Mouse (Mus musculus): ENCODE measurements around the gene Dlg2.

The Dlg2 gene

DNA sequence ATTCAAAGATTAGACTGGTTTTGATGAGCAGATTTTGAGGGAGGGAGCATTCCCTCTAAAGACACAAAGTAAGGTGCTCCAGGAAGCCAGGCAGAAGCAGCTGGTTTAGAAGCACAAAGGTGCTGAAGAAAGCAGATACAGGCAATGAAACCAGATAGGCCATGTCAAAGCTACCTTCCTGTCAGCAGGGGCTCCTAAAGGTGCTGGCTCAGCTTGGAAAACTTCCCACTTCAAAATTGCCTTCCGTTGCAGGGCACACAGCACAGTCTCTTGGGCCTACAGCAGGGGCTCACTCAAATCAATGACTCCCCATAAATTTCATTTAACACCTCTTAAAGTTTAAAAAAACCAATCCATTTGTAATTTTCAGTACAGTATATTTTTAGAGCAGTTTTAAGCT is 1843.0 kb downstream of the Dlg2 start:
- peak in 1 of 2 experiments; percentile 2 for DNase-seq

DNA sequence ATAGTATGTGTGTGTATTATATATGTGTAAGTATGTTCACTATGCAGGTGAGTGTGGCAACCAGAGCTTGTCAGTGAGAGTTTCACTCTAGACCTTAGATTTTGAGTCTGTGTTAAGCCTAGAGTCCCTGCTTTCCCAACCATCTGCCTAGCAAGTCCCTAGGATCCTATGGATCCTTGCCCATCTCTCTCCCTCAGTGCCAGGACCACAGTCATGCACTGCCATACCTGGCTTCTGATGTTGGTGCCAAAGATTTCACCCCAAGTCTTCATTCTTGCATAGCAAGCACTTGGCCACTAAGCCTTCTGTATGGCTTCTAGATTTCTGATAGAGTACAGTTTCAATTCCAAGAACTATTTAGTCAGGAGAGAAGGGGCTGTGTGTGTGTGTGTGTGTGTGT is 1843.7 kb downstream of the Dlg2 start:
- no peak for DNase-seq

DNA sequence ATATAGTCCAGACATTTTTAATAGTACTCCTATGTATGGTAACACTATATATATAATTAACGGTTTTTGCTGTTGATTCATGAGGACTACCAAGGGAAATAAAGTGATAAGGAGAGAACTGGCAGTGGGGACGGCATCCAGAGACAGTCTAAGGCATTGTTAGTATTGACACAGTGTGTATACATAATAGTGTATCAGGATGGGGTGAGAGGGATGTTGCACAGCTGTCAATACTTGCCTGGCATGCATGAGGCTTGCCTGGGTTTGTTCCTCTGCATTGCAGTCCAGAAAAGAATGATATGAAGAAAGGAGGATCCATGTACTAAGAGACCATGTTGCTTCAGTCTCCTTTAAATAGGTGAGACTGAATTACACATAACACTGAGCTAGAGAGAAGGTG is 1845.3 kb downstream of the Dlg2 start:
- no peak for DNase-seq

DNA sequence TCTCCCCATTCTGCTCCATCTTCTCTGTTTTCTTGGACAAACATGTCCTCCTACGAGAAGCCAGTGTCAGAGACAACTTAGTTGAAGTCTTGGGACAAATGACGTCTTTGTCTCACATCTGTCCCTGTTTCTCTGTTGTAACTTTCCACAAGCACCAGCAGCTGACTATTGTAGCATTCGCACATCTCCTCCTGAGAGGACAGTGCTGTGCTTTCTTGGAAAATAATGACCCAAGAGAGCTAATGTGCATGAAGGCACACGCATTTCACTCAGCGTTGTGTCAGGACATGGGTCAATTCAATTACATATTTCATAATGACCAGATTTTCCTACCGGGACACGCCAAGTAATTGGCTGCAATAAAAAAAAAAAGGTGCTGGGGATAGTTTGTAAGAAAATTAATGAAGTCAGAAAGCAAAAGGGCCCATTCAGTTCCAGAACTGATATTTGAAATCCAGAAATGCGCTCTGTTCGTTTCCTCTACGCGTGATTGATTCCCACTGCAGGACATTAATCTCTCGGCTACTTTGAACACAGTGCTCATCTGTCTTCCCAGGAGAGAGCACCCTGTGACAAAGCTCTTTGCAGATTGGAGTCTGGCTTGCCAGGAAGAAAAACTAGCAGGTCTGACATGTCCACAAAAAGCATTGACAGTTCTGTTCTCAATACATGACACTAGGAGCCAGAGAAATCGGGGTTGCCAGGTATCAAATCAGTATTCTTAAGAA is 1846.0 kb downstream of the Dlg2 start:
- no peak for DNase-seq

DNA sequence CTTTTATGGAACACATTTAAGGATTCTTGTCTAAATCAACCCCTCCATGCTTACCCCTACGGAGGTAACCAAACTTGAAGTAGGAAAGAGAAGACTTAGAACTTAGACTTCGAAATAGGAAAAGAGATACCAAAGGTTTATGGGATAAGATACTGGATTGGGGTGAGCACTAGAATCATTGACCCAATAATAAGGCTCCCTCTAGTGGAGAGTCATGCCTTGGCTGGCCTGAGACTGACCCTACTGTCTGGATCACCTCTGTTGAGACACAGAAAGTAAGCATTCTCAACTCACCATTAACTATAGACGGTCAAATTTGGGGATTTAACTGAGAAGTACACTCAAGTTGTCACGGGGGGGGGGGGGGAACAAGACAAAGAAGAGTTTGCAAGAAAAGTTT is 1847.2 kb downstream of the Dlg2 start:
- DNase-seq, result peak; percentile 54 to 73

DNA sequence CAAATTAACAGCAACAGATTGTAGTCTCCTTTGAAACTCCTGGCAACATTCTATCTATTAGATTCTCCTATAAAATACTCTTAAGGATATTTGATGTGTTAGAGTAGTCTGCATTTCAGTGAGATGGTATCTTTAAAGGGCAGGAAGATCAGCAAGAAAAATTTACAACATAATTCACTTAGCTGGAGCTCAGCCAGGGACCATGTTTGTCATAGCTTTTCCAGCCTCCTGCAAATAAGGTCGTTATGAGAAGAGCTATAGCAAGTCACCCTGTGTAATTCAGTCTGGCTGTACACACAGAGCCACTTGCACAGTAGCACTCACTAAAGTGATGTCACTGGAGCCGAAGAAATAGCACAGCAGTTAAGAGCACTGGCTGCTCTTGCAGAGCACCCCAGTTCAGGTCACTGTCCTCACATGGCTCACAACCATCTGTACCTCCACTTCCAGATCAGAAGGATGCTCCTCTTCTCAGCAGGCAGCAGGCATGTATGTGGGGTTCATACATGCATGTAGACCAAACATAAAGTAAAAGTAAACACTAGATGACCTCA is 1850.9 kb downstream of the Dlg2 start:
- no peak for DNase-seq

DNA sequence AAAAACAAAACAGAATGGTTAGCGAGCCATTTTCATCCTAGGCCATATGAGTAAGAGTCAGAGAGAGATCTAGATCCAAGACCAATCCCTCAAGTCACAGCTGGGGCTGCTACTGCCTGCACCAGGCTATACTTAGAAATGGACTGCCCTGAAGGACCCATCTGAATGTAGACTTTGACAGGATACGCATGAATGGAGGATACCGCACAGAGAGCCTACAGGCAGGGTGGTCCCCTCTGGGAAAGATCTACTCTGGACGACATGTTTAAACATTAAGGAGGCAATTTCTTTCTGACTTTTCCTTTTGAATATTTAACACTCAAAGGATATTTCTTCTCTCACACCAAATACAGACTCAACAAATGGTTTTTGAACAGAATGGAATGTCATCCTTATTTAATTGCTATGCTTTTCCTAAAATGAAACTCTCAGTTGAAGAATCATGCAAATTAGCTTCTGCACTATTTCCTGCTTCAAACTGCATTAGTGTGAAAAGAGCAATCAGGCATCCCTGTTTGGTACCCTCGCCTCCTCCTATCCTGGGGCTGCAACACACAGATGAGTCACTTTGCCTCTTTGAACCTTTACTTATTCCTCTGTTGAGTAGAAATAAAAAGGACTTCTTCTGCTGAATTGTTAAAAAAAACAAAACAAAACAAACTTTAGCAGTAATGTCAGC is 1856.9 kb downstream of the Dlg2 start:
- DNase-seq, result no peak

DNA sequence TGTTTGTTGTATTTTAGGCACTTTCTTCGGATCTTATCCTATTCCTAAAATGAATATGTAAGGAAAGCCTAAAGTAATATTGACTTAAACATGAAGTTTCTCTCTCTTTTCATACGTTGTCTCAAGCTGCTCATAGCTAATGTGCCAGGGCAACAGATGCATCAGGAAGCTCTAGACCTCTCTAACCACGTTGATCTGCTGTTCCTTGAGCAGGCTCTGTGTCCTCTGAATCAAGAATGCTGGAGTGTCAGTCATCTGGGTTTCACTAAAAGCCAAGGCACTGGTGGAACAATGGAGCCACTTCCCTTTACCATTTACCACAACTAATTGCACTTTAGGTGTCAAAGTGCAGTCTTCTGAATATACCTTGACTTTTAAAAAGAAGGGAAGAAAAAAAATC is 1880.1 kb downstream of the Dlg2 start:
- no peak for DNase-seq

DNA sequence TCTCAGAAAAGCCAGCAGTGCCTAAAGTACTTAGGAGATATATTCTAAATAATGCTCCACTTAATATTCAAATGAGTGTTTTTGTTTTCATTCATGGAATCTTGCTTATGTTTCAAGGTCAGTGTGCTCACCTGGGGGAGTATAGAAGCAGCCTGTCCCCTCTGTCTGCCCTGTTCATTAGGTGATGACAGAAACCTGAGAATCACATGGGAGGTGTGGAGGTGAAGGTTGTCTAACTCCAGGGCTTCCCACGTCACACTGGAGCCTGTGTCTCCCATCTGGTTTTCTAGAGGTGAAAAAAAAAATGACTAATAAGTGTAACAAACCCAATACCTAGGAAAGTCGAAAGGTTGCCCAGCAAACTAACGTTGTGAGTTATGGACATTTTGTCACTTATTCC is 1886.9 kb downstream of the Dlg2 start:
- DNase-seq, result no peak

DNA sequence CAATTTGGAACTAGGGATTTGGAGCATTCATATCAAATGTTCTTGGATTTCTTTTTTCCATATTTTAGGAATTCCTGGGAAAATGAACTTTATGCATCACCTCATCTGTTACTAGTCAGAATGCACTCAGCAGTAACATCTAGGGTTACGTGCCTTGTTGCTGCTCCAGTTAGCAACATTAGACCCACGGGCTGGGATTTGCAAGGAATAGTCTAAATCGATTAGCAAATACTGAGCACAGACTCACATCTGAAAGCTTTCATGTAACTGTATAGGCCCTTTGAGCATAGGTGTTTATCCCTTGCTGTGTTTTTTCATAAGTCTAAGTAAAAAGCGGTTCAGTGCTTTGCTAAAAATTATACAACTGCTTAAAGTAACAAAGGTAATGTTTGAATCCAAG is 1887.3 kb downstream of the Dlg2 start:
- DNase-seq, result no peak

DNA sequence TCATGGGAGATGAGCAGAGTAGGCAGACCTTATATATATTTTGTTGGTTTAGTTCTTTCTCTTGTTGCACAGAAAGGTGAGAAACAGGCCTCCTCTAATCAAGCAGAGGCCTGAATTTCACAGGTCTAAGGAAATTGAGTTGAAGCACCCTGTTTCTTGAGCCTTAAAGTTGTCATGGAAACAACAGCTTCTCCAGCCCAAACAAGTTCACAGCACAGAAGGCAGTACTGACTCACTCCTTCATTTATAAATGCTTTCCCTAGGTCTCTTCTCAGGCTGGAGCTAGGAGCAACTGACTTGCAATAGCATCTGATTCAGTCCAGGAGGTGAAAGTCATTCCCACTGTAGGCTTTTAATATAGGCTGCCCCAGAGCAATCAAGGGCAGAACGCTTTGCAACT is 1890.6 kb downstream of the Dlg2 start:
- no peak for DNase-seq

DNA sequence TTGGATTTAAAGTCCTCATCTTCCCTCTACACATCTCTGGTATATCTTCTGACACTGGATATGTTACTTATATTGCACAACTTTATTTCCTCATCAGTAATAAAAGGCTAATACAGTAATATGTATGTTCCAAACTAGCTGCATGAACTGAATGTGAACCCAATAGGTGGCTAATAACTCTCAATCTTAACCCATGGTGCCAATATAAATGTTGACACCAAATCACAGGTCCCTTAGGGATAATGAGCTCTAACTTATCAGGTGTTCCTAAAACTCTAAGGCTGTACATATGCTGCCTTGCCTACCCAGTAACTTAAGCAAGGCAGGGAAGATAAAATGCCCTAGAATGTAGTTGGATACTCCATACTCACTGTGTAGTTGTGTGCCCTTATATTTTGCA is 1894.0 kb downstream of the Dlg2 start:
- no peak for DNase-seq

DNA sequence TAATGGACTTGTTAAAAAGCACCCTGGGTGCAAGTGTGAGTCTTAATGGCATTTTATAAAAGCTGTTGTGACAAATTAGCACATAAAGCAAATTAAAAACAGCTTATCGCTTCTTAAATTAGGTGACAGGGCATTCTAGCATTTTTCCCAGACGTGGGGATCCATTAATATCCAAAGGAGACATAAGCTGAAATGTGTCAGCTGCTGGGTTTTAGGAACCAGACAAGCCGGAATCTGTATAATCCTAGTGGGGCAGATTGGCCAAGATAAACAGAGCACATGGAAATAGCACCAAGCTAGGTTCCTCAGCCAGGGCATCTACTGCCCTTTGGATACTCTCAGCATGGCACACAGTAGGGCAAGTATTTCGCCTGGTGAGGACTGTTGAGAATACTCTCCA is 1895.2 kb downstream of the Dlg2 start:
- DNase-seq, result no peak

DNA sequence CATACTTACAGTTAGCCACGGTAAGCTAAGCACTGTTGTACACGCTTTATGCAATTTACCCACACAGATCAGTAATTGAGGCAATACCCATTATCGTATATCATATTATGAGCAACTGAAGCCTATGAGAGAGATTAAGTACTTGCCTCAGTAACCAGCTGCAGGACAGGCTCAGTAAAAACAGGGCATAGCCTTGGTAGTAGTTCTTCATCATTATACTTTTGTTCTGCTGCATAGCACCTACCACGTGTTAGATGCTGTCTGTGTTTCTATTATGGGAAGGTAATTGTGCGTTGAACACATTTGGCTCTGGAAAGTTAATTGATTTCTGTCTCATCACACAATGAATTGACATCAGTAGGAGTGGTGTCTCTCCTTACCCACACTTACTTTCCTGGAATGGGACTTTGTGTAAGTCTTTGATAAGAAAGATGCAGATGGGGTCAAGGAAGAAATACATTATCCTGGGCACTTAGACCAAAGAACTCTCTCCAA is 1897.4 kb downstream of the Dlg2 start:
- no peak for DNase-seq

DNA sequence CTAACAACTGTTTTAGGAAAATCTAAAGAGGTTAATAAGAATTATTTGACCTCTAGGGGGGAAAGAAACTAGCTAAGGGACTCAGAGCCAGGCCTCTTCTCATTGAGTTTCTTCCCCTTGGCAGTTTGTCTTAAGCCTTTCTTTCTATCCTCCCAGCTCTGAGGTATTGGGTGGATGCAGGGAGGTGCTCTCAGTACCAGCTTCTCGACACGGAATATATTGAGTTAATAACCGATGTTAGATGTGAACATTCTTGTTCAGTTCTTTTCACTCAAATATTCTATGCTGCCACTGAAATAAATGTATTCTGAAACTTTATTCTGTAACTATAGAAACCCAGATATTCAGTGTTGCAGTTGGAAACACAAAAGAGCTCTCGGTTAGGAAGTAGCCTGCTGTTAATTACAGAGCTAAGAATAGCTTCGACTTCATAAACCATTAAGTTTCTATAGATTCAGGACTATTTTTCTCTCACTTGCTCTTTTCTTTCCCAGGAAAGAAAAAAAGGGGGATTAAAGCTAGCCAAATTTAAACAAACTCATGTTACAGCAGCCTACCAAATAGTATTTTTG is 1907.5 kb downstream of the Dlg2 start:
- DNase-seq, result no peak

DNA sequence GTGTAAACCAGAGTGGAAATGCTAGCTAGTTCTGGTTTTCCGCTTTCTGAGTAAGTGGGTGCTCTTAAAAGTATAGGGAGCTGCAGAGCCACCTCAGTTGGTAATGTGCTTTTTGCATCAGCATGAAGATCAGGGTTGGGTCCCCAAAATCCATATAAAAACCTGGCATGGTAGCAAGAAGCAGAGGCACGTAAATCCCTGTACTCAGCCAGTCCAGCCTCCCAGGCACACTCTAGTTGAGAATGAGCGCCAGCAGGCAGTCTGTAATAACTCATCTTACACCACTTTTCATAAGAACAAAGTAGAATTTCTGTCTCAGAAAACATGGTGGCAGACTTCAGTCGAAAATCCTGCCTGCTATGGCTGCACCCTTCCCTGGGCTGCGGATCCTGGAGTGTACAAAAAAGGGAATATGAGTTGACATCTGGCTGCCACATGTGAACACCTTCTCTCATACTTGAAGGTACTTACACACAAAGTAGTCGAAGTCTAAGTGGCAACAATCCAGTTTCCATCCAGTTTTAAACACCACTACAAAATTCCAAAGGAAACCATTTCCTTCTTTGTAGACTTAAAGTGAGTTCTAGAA is 1915.7 kb downstream of the Dlg2 start:
- DNase-seq, result no peak

DNA sequence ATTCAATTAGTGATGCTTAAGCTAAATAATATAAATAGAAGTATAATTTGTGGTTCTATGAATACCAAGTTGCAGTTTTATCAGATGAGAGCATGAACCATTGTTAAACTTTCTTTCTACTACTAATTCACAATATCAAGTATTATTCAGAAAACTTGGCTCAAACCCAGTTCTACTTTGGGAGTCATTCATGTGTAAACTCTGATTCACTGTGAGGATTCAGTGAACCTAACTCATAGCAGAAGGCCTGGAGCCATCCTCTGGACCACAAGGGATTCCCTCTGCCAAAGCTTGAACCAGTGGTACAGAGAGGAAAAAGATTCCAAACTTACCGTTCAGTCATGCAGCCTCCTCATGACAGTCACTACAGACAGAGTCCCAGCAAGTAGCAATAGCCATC is 1920.3 kb downstream of the Dlg2 start:
- no peak for DNase-seq

DNA sequence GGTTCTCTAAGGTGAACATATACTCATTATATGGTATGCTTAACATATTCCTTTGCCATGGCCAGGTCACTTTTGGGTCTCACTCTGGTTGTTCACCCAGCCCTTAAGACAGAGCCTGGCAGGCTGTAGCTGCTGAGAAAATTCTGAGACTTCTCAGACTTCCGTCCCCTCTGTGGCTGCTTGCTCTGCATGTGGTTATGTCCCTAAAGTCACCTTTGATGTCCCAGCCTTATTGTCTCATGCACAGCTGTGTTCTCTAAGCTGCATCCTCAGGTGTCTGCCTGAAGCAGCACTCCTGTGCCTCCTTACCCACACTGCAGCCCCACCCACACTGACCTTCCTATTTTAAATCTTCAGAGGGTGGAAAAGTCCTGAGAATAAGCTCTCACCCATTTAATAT is 1922.4 kb downstream of the Dlg2 start:
- DNase-seq, result no peak

DNA sequence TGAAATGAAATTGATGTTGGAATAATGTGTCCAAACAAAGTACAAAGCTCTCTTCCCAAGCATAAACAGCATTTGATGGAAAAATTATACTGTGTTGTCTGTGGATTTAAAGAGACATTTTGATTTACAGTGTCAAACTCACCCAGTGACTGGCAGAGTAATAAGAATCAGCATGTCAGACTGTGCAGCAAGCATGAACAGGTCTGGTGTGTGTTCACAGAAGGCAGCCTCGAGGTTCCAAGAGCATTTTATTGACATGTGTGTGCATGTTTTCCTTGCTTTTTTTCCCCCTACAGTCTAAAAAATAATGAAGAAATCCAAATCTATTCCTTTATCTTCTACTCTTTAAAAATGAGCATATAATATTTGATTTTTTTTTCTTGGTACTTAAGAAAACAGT is 1924.1 kb downstream of the Dlg2 start:
- DNase-seq, result no peak

DNA sequence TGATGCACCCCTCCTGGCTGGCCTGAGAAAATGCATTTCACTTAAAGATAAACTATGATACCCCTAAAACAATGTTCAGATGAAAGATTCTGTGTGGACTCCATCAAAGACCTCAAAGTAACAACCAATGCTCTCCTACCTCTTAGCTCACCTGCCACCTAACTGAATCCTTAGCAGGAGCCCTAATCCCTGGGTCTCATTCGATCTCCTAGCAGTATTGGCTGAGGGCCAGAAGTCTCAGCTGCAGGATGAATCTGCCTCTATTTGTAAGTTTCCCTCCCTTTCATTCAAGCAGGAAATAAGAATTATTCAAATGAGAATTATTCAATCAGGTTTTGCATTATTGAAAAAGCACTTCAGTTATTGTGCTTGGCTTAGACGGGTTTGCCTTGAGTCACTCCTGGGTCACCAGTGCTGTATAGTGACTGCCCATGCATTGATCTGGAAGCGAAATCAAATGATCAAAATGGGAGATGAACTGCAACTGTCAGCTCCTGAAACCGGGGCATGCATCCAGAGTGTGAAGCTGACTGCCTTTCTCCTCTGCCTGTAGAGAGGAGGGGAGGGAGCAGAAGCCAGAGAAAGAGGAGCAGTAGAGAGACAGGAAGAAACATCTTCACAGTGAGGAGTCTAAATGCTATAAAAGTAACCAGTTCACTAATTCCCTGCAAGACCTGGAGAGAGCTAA is 1924.7 kb downstream of the Dlg2 start:
- DNase-seq, result no peak

DNA sequence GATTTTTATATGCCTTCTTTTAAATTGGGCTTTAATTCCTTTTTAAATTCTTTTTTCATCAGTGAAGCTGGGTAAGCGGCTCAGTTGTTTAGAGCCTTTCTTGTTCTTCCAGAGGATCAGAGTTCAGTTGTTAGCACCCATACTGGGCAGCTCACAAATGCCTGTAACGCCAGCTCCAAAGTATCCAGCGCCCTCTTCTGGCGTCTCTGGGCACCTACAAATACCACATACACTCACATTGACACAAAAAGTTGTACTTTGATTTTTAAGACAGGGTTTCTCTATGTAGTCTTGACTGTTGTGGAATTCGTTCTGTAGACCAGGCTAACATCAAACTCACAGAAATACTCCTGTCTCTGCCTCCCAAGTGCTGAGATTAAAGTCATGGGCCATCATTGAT is 1932.0 kb downstream of the Dlg2 start:
- no peak for DNase-seq

DNA sequence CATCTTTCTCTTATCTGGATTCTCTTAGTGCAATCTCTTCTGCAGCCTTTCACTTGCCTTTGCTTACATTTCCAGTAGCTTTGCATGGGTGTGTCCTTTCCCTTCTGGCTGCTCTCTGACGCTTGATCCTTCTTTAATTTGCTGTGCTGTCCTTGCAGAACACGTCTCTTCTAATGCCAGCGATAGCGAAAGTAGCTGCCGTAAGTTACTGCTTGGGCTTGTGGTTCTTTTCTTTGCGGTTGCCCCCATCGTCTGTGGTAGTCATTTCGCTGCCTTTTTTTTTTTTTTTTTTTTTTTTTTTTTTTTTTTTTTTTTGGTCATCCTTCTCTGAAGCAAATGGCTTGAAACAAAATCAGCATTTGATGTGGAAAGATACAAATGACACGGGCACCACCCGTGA is 1944.0 kb downstream of the Dlg2 start:
- DNase-seq, result no peak

DNA sequence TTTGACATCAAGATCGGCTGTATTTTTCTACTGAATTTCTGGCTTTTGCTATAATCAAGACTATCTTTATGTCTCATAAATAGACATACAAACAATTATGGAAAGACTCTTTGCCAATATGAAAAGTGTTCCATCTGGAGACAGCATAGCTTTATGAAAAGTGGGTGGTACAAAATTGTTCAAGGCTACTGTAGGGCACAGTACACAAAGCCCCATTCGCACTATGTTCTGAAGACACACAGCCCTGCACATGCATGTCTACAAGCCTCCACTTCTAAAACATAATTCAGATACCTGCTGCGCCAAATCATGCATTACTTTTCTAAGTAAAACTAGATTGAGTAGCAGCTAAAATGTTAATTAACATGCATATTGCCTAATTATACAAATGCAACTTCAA is 1946.5 kb downstream of the Dlg2 start:
- no peak for DNase-seq
